Mouse (Mus musculus): ENCODE results near the gene Frmd4a. TPM values are rescaled to one million over a fixed set of nuclear protein-coding genes. Genes with fewer than 3 reads are reported as not detected.

The Frmd4a gene
- polyA plus RNA-seq, 1 experiment = 106 TPM

DNA sequence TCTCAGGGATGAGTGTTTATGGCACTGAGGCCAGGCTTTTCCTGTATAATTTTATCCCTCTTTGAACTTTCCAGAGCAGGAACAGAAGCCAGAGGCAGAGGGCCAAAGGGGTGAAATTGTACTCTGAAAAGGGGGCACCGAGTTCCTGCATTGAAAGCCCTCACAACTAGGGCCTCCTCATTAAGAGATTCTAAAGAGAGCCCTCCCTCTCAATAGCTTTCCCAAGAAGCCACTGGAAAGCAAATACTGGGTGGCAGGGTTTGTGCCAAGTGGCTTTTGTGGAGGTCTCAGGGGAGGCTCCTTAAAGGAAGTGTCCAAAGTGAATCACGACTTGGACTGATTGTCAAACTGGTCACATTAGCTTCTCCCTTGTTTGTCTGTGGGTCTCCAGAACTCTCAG is 43.2 kb downstream of the Frmd4a start:
- peak; percentile 39 for DNase-seq (ENCODE audit: low read depth)
- TF ChIP-seq CTCF (IDR thresholded peaks at IDR 0.05; ENCODE audit: borderline replicate concordance, extremely low read depth, insufficient read depth, insufficient read length) (no peak), POLR2A (IDR thresholded peaks at IDR 0.05; ENCODE audit: borderline replicate concordance, extremely low read depth, insufficient read depth, insufficient read length, poor library complexity, severe bottlenecking) (no peak)

DNA sequence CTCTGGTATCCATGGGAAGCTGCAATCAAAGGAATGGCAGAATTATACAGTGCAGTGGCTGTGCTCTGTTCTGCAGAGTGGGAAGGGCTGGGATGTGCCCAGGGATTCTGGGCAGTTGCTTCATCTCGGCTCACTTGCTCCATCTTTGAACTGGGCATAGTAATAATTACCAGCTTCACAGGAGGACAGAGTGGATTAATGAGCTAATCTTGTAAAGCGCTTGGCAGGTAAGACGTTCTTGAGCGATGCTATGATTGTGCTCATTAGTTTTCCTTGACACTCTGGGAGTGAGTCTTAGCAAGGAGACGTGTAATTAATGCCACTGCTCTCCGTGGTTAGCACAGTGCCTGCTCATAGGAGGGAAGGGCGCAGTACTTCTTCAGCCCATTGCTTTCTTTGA is 54.3 kb downstream of the Frmd4a start:
- DNase-seq (ENCODE audit: low read depth) = peak; percentile 91
- TF ChIP-seq POLR2A (IDR thresholded peaks at IDR 0.05; ENCODE audit: borderline replicate concordance, extremely low read depth, insufficient read depth, insufficient read length, poor library complexity, severe bottlenecking) (no peak), CTCF (IDR thresholded peaks at IDR 0.05; ENCODE audit: borderline replicate concordance, extremely low read depth, insufficient read depth, insufficient read length) (no peak)

DNA sequence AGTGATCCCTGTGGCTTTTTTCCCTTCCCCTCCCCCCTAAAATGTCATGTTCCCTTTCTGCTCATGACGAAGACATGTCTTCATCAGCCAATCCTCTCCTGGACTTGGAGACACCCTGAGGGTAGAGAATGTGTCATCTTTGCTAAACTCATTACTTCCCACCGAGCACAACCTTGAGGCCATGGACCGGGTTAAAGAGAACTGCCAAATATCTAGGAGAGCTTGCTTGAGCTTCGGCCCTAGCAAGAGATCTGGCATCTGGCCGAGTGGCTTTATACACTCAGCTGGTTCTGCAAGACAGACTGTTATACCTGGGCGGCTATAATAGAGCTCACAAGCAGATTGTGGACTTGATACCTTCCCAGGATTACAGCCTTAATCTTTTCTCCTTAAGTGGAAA is 66.4 kb downstream of the Frmd4a start:
- TF ChIP-seq POLR2A (IDR thresholded peaks at IDR 0.05; ENCODE audit: borderline replicate concordance, extremely low read depth, insufficient read depth, insufficient read length, poor library complexity, severe bottlenecking) (no peak), CTCF (IDR thresholded peaks at IDR 0.05; ENCODE audit: borderline replicate concordance, extremely low read depth, insufficient read depth, insufficient read length) (no peak)
- peak; percentile 24 for DNase-seq (ENCODE audit: low read depth)

DNA sequence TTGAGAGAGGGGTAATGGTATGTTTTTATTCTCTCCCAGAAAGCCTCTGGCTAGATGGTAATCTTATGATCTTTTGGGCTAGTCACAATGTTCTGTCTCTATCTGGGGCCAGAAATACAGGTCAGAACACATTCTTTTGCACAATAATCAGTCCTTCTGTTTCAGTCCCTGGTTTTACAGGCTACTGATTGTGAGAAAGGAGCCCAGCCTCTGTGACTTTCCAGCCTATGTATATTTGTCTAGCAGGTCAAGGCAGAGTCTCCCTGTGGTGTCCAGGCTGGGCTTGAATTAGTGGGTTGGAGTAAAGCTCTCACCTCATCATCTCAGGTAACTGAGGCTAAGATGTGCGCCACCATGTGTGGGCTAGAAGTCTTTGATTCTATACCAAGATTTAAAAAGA is 80.1 kb downstream of the Frmd4a start:
- TF ChIP-seq CTCF (IDR thresholded peaks at IDR 0.05; ENCODE audit: borderline replicate concordance, extremely low read depth, insufficient read depth, insufficient read length) = no peak
- no peak for TF ChIP-seq POLR2A (IDR thresholded peaks at IDR 0.05; ENCODE audit: borderline replicate concordance, extremely low read depth, insufficient read depth, insufficient read length, poor library complexity, severe bottlenecking)
- DNase-seq (ENCODE audit: low read depth) = no peak

DNA sequence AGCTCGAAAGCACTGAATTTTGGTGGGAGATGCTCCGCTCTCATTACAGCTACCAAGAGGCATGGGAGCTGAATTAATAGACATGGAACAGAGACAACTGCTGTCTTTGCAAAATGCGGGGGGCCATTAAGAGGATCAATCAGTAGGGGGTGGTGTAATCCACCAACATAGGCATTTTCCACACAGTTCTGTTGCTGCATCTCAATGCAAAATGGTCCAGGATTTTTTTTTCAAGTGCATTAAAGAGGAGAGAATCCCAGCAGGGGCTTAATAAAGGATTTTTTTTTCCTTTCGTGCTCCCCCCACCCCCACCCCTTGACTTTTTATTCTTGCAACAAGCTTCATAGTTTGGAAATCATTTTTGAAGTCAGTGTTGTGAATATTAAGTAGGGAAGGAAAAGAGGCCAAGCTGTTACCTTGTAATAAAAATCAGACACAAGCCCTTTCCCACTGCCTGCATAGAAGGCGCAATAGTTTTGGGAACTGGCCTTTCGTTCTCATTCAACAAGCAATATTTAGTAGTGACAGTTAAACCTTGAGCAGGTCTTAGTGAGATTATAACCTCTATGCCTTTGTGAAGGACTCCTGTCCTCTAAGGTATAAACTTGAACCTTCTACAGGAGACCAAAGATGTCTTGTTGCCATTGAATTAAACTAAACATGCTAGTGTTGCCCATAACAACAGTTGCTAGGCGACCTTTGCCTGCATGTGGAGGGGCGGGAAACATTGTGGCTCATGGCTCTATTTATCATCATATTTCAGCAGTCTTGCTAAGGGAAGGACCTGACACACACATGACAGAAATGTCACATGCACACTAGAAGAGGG is 81.6 kb downstream of the Frmd4a start:
- DNase-seq (ENCODE audit: low read depth) = peak; percentile 91
- TF ChIP-seq CTCF (IDR thresholded peaks at IDR 0.05; ENCODE audit: borderline replicate concordance, extremely low read depth, insufficient read depth, insufficient read length) (no peak), POLR2A (IDR thresholded peaks at IDR 0.05; ENCODE audit: borderline replicate concordance, extremely low read depth, insufficient read depth, insufficient read length, poor library complexity, severe bottlenecking) (no peak)

DNA sequence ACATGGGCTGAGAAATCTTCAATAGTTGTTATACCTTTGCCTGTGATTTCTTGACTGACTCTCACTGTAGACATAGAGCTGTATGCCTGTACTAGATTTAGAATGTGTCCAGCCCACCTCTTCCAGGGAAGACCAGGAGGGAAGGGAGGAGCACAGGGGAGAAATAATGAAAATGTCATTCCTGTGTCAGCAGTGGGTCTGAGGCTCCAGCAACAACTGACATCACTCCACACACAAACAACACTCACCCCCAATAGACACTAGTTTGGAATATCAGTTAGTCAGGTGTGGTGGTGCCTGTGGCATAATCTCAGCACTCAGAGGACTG is 82.2 kb downstream of the Frmd4a start:
- TF ChIP-seq CTCF (IDR thresholded peaks at IDR 0.05; ENCODE audit: borderline replicate concordance, extremely low read depth, insufficient read depth, insufficient read length) (no peak), POLR2A (IDR thresholded peaks at IDR 0.05; ENCODE audit: borderline replicate concordance, extremely low read depth, insufficient read depth, insufficient read length, poor library complexity, severe bottlenecking) (no peak)
- DNase-seq (ENCODE audit: low read depth) = no peak

- DNase-seq (ENCODE audit: low read depth) = peak; percentile 89
- TF ChIP-seq POLR2A (IDR thresholded peaks at IDR 0.05; ENCODE audit: borderline replicate concordance, extremely low read depth, insufficient read depth, insufficient read length, poor library complexity, severe bottlenecking) = no peak
- no peak for TF ChIP-seq CTCF (IDR thresholded peaks at IDR 0.05; ENCODE audit: borderline replicate concordance, extremely low read depth, insufficient read depth, insufficient read length)
Measured at GRCm38 (mm10) chr2:4101370-4101769, 83.9 kb downstream of the Frmd4a start.

DNA sequence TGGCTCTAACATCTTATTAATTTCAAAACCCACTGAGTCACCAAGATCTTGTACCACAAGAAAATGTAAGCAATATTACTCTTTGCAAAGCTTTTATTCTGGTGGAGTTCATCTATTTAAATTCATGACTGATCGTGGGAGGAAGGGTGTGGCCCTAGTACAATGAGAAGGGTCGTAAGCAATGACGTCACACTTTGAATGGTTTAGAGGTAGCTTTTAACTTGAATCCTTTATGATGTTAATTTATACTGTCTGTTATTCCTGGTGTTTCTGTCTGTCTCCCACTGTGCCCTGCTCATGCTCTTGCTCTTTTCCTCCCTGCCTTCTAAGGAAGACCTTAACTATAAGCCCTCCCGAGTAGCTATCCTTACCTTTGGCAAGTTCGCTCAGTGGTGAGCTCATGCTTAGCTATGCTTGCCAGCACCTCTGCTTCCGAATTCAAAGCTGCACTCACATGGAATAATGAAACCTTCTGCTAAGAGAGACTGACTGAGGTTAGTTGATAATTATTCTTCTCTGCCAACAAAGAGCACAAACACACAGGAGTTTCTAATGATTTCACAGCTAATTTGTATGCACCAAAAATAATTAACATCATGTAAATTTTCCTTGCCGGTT is 95.9 kb downstream of the Frmd4a start:
- TF ChIP-seq CTCF (IDR thresholded peaks at IDR 0.05; ENCODE audit: borderline replicate concordance, extremely low read depth, insufficient read depth, insufficient read length) = no peak
- TF ChIP-seq POLR2A (IDR thresholded peaks at IDR 0.05; ENCODE audit: borderline replicate concordance, extremely low read depth, insufficient read depth, insufficient read length, poor library complexity, severe bottlenecking) = no peak
- peak; percentile 87 for DNase-seq (ENCODE audit: low read depth)

DNA sequence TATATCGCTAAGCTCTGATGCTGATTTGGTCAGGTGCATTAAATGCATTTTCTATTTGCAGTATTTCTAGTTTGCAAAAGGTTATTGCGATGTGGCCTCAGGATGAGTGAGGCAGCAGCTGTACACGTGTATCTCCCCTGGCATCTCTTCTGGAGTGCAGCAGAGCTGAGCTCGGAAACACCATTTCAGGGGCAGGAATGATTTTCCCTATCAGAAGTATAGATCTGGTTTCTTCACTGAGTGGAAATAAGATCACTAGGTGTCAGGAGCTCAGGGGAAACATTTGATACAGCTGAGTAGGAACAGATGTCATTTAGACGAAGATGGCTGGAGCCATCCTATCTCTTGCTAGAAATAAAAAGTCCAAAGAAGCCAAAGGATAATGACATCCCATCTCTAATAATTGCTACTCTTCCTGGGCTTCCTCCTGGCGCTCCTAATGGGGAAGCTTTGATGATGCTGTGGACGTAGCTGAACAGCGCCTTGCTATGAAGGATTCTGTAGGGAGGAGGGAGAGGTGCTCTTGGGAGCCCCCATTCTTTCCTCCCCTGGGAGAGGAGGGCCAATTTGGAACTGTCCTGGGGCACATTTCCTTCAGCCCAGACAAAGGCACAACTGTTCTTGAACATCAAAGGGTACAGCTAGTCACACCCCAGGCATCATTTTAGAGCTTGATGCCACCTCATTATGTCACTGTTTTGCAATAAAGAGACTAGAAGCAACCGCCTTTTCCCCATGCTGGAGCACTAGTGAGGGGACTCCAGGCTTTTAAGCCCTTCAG is 102.4 kb downstream of the Frmd4a start:
- peak; percentile 94 for DNase-seq (ENCODE audit: low read depth)
- TF ChIP-seq POLR2A (IDR thresholded peaks at IDR 0.05; ENCODE audit: borderline replicate concordance, extremely low read depth, insufficient read depth, insufficient read length, poor library complexity, severe bottlenecking) (no peak), CTCF (IDR thresholded peaks at IDR 0.05; ENCODE audit: borderline replicate concordance, extremely low read depth, insufficient read depth, insufficient read length) (no peak)

- TF ChIP-seq CTCF (IDR thresholded peaks at IDR 0.05; ENCODE audit: borderline replicate concordance, extremely low read depth, insufficient read depth, insufficient read length) (no peak), POLR2A (IDR thresholded peaks at IDR 0.05; ENCODE audit: borderline replicate concordance, extremely low read depth, insufficient read depth, insufficient read length, poor library complexity, severe bottlenecking) (no peak)
- DNase-seq (ENCODE audit: low read depth) = no peak
Measured at GRCm38 (mm10) chr2:4131216-4131615, 113.7 kb downstream of the Frmd4a start.

DNA sequence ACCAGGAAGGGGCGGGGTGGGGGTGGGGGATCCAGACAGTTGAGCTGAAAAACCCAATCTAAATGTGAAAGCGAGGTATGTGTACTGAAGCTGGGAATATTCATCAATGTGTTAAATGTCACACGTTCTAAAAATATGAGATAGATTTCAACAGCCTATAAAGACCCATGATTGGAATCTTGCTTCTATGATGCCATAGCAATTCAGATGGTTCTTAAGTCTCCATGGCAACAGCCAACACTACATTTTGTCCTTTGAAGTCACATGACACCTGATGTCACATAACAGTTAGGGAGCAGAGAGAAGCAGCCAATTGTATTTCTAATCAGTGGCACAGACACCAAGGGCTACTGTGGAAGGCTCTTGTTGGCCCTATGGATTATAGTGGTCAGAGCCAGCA is 120.0 kb downstream of the Frmd4a start:
- DNase-seq (ENCODE audit: low read depth) = peak; percentile 70
- no peak for TF ChIP-seq CTCF (IDR thresholded peaks at IDR 0.05; ENCODE audit: borderline replicate concordance, extremely low read depth, insufficient read depth, insufficient read length)
- no peak for TF ChIP-seq POLR2A (IDR thresholded peaks at IDR 0.05; ENCODE audit: borderline replicate concordance, extremely low read depth, insufficient read depth, insufficient read length, poor library complexity, severe bottlenecking)
